Mouse (Mus musculus) adipocyte (in vitro differentiated cells): ENCODE measurements around the gene Syt1.

Source experiments
- DNase-seq: peaks from one replicate; pipeline ENCODE4 v3.0.0-alpha.2; 2016; ENCODE audit warnings: low spot score

Syt1 gene

DNA sequence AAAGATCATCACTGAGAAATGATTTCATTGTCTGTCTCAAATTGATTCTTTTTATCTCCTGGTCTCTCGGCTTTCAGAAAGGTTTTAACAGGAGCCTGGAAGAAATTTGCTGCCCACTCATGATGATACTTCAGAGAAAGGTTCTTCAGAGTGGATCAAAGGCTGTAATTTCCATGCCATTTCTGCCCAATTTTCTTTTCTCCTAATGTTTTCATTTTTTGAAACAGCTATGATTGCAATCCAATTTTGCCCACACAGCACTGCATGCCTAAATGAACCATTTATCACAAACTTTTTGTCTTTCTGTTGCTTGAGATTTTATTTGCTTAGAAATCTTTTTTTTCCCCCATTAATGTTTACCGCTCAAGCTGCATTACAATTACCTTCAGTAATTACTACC lies 257.5 kb downstream of the Syt1 start:
- DNase-seq, result no peak

DNA sequence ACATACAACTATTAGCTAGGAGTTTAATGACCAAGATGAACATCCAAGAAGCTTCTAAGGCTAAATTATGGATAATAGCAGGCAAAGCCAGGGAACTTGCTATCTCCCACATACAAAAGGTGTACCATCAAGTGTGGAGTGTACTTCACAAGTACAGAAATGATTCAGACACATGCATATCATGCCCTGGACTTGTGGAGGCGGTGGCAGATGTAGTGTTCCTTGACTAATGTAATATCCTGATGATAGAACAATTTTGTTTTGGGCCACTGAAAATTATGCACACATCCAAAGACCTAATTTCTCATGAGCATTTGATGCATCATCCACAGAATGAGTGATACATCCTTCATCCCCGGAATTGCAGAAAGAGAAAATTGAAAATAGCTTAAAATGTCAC lies 267.0 kb downstream of the Syt1 start:
- no peak for DNase-seq

DNA sequence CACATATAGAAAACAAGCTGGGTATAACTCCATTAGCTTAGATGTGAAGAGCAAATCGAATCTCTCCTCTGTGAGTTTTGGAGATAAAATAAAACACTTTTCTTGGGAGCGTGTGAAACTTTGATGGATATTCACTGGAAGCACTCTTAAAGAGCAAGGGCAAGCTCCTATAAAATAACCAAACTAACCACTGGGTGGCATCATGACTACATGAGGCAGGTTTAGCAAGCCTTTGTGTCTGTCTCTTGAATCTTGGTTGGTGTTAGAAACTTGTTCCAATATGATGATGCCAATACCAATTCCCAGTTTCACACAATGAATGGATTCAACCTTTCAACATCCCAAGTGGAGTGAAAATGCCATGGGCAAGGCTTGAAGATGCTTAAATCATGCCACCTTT lies 276.8 kb downstream of the Syt1 start:
- peak; percentile 68 for DNase-seq

DNA sequence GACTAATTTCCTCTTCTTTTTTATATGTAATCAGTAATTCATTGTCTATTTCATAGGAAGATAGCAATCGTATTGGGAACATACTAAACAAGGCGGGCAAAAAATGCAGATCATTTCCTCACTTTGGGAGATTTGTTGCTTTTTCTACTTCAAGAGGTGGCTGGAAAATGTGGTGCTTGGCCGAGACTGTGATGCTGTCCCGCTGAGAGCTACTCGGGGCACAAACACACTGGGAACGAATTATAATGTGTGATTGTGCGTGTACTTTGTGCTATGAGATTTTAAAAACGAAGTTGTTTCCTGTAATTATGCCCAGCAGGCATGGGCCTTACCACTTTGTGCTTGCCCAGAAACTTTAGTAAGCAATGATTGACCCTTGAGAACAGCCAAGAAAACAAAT lies 281.8 kb downstream of the Syt1 start:
- no peak for DNase-seq

DNA sequence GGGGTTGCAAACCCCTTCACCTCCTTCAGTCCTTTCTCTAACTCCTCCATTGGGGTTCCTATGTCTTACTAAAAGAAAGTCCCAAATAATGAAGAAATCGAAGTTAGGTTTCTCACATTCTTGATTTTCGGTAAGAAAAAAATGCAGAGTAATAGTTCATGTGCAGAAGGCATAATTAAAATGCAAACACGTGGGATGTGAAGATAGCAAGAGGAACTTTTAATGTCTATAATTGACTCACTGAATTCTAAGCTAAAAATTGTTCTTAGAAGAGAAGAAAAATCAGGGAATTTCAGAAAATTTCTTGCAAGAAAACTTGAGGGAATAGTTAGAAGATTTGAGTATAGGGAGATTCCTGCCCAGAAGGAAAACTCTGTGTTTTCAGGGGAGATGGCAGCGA lies 284.4 kb downstream of the Syt1 start:
- no peak for DNase-seq

DNA sequence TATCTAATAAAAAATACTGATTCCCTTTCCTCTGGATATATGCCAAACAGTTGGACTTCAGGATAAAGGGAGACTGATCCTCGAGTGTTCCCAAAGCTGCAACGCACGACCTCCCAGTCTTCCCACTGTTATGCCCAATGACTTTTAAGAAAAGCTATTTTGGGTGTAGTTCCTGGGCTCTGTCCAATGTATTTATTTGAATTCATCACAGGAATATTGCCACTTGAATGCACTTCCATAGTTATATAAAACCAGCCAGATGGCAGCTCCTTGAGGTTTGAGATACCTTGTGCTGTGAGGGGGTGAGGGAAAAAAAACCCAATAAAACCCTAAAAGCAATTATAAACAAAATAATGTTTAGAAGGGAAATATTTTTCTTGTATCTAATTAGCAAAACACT lies 285.9 kb downstream of the Syt1 start:
- no peak for DNase-seq

DNA sequence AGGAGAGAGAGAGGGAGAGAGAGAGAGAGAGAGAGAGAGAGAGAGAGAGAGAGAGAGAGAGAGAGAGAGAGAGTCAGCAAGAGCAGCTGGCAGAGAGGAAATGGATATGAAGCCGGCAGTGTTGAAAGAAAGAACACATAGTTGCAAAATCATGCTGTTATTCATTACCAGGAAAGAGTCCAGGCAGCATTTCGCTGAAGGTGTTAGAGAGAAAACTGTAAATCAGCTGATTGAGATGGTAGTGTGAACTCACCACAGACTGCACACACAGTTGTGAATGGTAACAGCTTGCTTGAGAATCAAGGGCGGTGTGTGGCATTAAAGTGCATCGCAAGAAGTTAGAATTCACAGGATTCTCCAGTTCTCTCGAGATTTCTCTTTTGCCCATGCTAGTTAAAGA lies 300.3 kb downstream of the Syt1 start:
- DNase-seq, result peak; percentile 7

DNA sequence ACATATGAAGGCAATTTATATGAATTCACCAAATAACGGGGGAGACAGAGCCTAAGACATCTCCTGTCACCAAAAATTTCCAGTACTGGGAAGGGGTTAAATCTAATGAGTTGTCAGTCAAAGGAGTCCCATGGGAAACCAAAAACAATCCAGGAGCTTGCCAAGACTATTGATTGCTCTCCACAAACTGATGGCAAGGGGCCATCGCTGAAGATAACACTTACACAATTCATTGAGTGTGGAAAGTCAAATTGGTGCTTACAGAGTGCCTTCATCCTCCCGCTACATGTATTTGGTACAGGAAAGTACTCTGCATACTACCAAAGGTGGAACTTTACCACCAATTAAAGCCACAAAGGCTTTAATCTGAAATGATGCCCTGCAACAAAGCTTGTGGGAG lies 305.1 kb downstream of the Syt1 start:
- no peak for DNase-seq

DNA sequence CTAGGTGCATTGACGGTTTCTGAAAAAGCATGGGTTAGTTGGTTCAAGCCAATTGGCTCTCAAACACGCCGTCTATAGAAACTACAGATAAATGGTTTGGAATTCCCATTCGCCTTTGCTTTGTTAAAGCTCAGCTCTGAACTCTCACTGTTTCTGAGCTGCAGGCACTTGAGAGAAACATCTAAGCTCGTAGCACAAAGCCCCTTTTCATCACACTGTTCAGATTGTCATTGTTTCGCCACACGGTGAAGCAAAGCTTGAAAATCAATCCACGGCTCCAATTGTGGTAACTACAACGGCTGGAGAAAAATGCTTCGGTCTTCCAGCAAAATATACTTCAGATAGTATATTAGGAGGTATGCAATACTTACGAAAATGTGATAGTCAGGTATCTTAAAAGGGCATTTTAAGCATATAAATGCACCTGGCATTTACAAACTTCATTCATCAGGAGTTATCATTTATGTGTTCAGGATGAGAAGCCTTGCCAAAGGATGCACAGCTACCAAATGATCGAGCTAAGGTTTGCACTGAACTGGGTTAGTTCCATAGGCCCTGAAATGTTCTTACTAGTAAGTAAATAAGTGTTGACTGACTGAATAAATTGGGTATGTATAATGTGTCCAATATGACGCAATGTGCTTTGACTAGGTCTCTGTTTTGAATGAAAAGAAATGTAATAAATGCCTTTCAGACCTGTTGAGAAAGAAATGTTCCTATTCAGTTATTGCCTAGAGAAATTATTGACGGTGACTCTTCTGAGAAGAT lies 309.2 kb downstream of the Syt1 start:
- no peak for DNase-seq

DNA sequence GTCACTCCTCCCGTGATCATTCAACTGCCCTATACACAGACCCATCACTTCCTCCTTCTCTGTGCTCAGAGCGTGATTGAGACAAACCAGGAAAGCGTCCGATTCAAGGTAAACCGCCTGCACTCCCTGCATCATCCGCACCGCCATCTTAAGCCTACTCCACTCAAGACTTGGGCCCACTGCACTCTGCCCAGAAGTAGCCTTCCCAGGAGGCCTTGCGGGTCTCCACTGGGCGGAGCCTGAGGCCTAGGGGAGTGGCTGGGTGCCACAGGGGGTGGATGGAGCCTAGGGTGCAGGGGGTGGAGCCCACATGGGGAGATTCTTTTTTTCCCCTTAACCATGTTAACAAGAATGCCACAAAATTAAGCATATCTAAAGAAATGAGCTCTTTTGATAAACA lies 310.8 kb downstream of the Syt1 start, which contains the start of gene Gm5136:
Gene Gm5136, minus strand, starts transcription at position 215 of the 400 bp plus-strand sequence.
- no peak for DNase-seq

DNA sequence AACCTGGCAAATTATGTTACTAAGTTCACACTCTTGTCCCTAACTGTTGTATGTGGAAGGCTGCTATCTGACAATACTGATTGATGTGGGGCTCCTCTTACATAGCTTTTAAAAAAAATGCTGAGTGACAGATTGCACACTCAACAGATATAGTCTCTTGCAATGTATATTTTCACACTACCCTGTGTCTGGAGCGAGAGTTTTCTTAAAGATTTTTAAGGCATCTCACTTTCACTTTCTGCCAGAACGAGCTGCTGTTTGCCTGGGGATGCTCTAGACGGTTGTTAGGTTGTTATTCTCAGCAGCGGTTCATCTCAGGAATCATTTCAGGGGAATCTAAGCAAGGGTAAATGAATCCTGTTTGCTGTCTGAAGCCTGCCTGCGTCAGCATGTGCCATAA lies 313.7 kb downstream of the Syt1 start:
- no peak for DNase-seq

DNA sequence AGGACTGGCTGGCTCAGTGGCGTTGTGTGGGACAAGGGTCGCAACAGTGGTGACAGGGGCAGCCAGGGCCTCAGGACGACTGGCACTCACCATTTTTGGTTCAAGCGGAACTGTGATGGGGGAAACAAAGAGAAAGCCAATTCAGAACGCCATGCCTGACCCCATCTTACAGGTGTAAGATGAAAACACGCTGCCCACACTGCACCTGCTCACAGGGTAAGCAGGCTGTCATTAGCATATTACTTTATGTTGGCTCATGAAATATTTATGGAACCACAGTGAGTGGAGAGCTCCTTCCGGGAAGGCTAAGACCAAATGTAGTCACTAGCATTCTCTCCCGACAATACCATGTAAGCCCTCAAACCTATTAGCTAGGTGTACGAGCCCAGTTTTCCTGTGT lies 319.8 kb downstream of the Syt1 start:
- DNase-seq, result no peak

DNA sequence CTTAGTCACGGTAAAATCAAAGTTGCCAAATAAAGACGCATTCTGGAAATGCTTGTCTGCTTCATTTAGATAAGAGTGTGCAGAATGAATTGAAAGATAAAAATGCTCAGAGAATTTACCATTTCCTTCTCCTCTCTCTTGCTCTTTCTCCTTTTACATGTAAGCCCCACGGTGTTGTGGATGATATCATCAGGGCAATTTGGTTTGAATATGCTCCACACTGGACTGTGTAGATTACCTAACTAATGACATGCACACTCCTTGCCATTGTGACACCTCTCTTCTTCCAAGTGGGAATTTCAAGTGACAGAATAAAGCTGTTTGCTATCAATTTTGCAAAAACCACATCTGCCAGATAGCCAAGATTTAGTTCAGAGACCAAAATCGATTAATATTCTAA lies 324.1 kb downstream of the Syt1 start:
- no peak for DNase-seq

DNA sequence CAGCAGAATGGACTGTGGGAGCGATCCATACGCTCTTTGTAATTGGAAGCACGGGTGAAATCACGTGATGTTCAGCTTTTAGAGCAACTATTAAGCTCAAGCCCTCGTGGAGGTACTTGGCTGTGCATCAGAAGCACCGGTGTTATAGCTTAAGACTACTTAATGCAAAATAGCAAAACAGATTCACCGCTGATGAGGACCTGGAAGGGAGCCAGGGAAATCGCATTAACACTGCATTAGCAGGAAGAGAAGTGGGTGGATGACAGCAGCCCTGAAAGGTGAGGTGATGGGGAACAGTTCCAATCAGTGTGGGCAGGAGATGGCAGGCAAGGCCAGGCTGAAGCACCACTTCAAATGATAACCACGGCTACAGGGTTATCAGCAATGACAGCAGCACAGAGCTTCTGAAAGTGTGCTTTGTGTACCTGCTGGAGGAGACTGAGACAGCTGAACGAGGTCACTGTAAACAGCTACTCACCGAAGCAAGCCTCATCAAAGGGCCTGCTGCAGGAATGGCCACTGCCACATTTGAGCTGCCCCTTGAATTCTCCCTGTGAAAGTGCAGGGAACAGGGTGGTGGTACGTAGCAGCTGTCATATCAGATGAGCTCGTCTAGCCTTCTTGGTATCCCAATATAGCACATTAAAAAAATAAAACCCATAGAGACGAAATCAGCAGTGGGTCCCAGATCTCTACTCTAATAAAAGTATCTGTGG lies 330.9 kb downstream of the Syt1 start:
- DNase-seq, result no peak

DNA sequence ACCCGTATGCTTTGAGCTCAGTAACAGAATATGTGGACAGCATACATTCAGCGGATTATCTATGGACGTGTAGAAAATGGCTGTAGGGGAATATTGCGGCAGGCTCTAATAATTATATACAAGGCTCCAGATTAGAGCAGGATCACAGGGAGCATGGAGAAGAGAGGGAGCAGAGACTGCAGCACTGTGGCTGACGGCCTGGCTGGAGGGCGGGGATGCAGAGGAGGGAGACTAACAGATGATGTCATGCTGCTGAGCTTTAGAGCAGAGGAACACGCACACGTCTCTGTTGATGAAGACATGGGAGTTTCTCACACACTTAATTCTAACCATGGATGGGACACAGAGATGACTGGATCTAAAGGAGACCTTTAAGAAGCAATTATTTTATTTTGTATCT lies 333.7 kb downstream of the Syt1 start:
- no peak for DNase-seq

DNA sequence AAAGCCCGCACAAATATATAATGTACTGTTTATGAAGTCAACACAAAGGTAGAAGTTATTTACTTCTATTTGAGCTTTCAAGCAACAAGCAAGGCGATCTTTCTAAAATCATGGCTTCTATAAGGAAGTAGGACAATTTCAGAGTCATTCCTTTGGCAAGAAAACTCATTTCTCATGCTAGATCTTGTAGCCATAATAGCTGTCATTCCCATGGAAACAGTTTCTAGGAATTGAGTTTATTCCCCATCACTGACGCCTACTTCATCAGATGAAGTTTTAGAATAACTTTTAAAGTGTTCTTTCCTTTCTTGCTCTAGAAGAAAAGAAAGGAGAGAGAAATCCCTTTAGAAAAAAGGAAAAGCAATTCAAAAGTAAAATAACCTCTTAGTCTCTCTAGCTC lies 341.8 kb downstream of the Syt1 start:
- no peak for DNase-seq

DNA sequence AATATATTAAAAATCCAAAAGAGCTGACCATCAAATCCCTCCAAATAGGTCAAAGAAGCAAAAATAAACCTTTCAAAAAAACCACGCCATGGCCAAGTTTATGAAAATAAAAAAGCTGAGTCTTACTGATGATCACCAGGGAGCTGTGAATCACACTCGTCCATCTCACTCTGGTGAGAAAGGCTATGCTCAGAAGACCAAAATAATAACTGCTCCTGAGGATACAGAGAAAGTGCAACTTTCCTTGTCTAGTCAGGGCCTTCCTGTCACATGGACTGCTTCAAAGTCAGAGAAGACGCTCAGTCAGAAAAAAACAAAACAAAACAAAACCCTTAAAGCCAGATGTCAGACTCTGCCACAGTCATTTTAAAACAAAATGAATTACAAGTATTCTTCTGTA lies 350.5 kb downstream of the Syt1 start:
- DNase-seq, result no peak

DNA sequence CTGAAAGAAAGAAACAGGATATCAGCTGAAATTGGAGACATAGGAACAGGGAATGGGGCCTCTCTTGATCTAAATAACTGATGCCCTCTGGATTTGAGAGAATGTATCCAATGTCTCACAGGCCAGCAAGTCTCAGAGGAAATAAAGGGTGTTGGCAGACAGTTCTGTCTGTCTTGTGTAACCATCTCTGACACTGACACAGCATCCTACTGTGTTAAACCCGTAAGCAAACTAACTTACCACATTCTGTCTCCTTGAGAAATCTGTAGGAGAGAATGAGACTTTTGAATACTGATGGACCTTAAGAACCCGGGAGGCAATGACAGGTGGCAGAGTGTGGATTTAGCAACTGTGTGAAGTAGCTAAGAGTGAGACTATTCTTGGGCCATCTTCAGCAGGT lies 352.5 kb downstream of the Syt1 start:
- peak; percentile 5 for DNase-seq

DNA sequence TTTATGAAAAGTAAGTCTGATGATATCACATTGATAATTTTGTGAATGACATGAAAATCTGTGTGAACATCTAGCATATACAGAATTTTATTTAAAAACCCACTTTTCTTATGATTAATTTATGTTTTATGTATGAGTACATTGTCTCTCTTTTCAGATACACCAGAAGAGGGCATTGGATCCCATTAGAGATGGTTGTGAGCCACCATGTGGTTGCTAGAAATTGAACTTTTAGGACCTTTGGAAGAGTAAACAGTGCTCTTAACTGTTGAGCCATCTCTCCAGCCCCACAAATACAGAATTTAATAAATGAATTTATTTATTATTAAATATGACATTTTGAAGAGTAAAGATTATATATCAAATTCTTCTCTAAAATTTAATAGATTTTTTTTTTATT lies 353.1 kb downstream of the Syt1 start:
- DNase-seq, result no peak

DNA sequence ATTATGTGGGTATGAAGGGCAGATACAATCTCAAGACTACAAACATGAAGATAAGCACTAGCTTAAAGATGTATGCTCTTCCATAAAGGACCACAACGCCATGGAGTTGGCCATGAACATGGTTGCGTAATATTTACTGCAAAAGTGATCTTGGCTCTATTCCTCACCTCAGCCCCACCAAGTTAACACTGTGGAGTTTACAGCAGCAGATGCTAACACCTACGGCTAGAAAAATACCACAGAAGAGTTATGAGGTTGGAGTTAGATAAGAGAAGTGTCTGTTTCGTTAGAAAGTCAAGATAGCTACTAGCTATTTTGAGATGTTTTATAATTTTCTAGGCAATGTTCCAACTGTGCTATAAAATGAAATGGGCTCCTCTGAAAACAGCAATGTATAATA lies 353.9 kb downstream of the Syt1 start:
- DNase-seq, result no peak

DNA sequence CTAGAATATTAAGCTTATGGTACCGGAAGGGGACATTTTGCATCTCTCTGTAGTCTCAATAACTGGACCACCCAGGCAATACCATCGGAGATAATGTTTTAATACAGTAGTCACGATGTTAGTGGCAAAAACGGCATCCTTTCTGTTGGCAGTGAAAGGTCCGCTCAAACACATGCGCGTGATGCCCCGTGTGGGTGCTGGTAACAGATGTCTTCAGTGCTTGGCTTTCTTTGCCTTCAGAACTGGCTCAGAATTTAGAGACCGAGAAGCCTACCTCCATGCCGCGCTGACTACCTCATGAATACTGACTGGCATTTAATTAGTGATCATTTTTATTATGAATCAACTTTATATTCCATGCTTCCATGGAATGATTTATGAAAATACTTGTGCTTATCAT lies 355.7 kb downstream of the Syt1 start:
- DNase-seq, result no peak

DNA sequence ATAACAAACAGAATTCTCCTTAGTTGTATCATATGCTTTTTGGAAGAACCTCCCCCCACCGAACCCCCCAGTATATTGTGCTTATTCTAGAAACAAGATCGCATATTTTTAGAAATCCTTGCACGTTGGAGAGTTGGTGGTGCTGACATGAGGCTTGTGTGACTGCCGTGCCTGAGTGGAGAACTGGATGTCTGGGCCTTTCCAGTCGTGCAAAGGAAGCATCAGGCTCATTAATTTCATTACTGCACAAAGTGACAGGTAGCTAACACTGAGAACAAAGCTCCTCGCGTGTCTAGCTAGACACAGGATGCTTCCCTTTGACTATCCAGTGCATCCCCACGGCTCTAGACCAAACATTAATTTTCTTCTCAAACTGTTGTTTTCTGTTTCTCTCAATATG lies 358.0 kb downstream of the Syt1 start:
- no peak for DNase-seq

DNA sequence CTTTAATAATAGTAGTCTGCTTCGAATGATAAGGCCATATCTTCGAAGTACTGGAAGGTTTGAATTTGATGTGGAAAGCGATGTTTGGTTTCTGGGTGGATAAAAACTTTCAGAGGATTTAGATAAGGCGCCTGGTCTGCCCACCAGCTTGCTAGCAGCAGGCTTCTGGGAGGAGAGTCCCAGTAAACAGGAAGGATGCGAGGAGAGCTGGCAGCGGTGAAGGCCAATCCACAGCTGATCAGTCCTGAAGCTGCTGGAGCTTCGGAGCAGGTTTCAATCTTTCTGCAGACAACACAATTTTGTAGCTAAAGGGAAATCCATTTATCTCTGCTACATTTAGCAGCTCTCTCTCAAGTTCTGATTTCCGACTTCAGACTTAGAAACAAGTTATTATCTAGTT lies 358.7 kb downstream of the Syt1 start:
- no peak for DNase-seq

DNA sequence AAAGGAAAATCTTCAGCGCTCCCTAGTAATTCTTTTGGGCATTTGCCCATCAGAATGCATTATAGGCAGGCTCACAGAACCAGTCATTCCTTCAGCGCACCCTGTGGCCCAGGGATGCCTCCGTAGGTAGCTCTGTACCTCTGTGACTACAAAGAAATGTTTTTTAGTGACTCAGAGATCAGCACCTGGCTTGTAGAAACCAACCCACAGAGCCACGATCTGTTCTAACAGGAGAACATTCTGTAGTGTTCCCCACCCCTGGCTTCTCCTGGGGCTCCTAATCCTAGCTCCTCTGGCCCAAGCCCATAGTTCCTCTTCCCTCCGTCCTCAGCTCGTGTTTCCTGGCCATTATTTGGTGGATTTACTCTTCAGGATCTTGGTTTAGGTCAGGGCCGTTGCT lies 361.6 kb downstream of the Syt1 start:
- no peak for DNase-seq
